Mouse (Mus musculus) kidney, embryonic 15.5 days (tissue): ENCODE data around the gene Sox6. TPM values are rescaled to one million over a fixed set of nuclear protein-coding genes. Genes with fewer than 3 reads are reported as not detected.

Experiments used
- ATAC-seq: fragments of 200-750 bp; cut with Nextera tagmentation; replicated peaks from 2 replicates; pipeline ENCODE4 v1.8.0; 2017; ENCODE audit warnings: moderate TSS enrichment; ENCODE audit not compliant: low FRiP score
- H3K27ac ChIP-seq: fragments of 300-500 bp; sonication (generic); 2 replicates; pipeline ENCODE4 v1.5.1; 2015; ENCODE audit warnings: mild to moderate bottlenecking, inconsistent platforms
- H3K27me3 ChIP-seq: fragments of 300-500 bp; sonication (generic); 2 replicates; pipeline ENCODE4 v1.6.1; 2015; ENCODE audit warnings: inconsistent platforms
- H3K36me3 ChIP-seq: fragments of 300-500 bp; sonication (generic); 2 replicates; pipeline ENCODE4 v1.6.1; 2015; ENCODE audit warnings: inconsistent platforms
- H3K4me1 ChIP-seq: fragments of 300-500 bp; sonication (generic); 2 replicates; pipeline ENCODE4 v1.6.1; 2015; ENCODE audit warnings: inconsistent platforms
- H3K4me2 ChIP-seq: fragments of 300-500 bp; sonication (generic); 2 replicates; pipeline ENCODE4 v1.6.1; 2015; ENCODE audit warnings: moderate library complexity, mild to moderate bottlenecking, inconsistent platforms
- H3K4me3 ChIP-seq: fragments of 300-500 bp; sonication (generic); replicated peaks from 2 replicates; pipeline ENCODE4 v1.5.1; 2015; ENCODE audit warnings: mild to moderate bottlenecking, inconsistent platforms
- H3K9ac ChIP-seq: fragments of 300-500 bp; sonication (generic); 2 replicates; pipeline ENCODE4 v1.6.1; 2015; ENCODE audit warnings: mild to moderate bottlenecking, inconsistent platforms
- H3K9me3 ChIP-seq: fragments of 300-500 bp; sonication (generic); replicated peaks from 2 replicates; pipeline ENCODE4 v1.6.1; 2016; ENCODE audit warnings: inconsistent platforms
- WGBS: fragments of 180-500 bp; shearing (Covaris S2); methylation state at CpG from one replicate; pipeline ENCODE4 v1.1.7; 2015; ENCODE audit warnings: mixed read lengths; 5-methylcytosine and 5-hydroxymethylcytosine counted together
- polyA plus RNA-seq: library from polyadenylated mRNA; unstranded; fragments of >200 nt; fragmentation: Nextera tagmentation; extraction: Ambion mirVana; gene quantifications from 2 replicates; pipeline ENCODE4 v1.2.1, GENCODE M21; 2015

Sox6 gene
- polyA plus RNA-seq, 1 experiment from 2014 or later: 20.2 TPM

DNA sequence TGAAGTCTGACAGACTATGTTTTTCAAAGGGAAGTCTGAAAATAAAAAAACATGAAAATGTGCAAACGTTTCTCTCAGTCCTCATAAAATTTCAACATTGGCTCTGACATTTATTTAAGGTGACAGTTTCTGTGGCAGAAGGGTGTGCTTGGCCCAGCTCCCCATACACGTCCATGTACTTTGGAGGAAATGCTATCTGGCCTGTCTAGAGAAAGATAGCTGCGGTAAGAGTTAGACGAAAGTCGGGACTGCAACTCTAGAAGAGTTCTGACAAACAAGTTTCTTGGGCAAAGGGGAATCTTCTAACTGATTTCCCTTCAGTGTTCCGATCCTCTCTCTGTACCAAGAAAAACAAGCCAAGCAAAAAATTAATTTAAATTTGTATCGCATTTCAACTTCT is 150.5 kb downstream of the Sox6 start:
- no peak for ATAC-seq
- no peaks in the 10 kb centered on the region for H3K4me1 ChIP-seq
- no peak overlapping the region for H3K4me2 ChIP-seq
- H3K36me3 ChIP-seq: no peaks in the 10 kb centered on the region
- H3K27ac ChIP-seq: no peak overlapping the region
- no peaks in the 10 kb centered on the region for H3K27me3 ChIP-seq
- H3K9me3 ChIP-seq: no peaks in the 10 kb centered on the region
- 68% methylated on average over 7 of the region's 7 CpGs for WGBS
- no peak overlapping the region for H3K4me3 ChIP-seq
- H3K9ac ChIP-seq: no peak overlapping the region

DNA sequence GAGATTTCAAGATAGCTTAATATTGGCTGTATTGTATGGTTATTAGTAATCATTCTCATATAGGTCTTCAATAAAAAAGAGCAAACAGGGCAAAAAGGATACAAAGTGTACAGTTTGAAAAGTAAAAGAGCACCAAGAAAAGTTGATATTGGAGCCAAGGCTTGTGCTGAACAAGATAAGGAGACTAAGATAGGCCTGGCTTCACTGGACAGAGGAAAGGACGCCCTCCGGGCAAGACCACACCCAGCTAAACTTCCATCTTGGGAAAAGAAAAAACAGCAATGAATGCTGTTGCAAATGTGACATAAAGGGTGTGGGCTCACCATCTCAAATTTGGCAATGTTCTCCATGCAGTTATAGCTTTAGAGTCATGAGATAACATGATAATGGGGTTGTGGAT is 165.7 kb downstream of the Sox6 start:
- Histone ChIP-seq H3K9ac (no peak overlapping the region), H3K4me1 (peaks cover 10% of the 10 kb centered on the region), H3K27ac (no peak overlapping the region), H3K27me3 (no peaks in the 10 kb centered on the region), H3K9me3 (no peaks in the 10 kb centered on the region), H3K4me3 (no peak overlapping the region), H3K4me2 (no peak overlapping the region), H3K36me3 (no peaks in the 10 kb centered on the region)
- WGBS: 88% methylated on average over 2 of the region's 2 CpGs
- ATAC-seq: no peak

DNA sequence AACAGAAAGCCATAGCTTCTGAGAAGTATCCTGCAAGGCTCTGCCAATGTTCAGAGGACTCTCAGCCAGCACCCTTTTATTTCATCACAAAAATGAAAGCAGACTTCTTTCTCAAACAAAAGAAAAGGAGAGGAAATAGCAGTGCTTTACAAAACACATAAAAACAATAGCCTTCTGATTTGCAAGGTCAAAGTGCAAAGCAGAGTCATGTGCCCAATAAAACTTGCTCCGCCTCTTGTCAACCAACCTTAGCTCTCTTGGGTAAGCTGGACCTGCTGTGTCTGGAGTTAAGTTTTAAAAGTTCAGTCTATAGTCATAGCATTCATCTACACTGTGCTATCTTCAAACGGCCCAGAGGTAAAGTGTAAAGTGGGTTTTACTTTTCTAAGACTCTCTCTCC is 170.1 kb downstream of the Sox6 start:
- no peak for ATAC-seq
- whole genome bisulfite sequencing: 64% methylated on average over 2 of the region's 2 CpGs

DNA sequence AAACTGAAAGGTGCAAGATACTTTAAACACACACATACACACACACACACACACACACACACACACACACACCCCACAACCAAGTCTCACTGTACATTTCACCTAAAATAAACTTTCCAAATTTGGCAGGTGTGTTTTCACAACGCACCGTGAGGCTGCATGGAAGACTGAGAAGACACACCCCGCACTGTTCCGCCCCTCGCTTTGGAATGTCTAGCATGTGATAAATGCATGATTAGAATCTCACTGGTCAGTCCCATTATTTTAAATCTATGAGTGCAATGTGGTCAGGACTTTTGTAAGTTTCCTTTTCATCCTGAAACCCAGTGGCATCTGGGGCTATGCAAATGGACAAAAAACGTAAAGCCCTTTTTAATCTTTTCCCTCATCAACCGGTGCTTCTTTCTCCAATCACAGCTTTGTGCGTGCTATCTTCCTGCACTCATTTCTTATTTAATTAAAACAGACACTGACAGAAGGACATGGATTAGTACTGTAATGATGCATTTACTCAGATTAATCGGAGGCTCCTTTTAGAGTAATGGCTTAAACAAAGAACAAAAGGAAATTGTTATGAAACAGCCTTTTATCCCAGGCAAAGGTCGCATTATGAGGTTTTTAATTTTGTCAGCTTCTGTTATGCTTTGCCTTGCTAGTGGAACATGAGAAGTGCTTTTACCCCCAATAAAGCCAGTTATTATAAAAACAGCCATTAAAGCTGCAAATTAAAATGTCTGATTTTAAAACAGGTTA is 170.9 kb downstream of the Sox6 start:
- Histone ChIP-seq H3K4me1 (peaks cover 36% of the 10 kb centered on the region), H3K27ac (0 out of 2 replicates have a peak overlapping the region, but pooled peaks have one; percentile 54), H3K9me3 (no peaks in the 10 kb centered on the region), H3K4me3 (no peak overlapping the region), H3K9ac (no peak overlapping the region), H3K36me3 (no peaks in the 10 kb centered on the region), H3K4me2 (no peak overlapping the region), H3K27me3 (no peaks in the 10 kb centered on the region)
- 39% methylated on average over 10 of the region's 10 CpGs for WGBS
- ATAC-seq: peak; percentile 64

More for the DNA sequence above, 170.1 kb downstream of the Sox6 start:
- no peak overlapping the region for H3K9ac ChIP-seq
- no peaks in the 10 kb centered on the region for H3K36me3 ChIP-seq
- no peak overlapping the region for H3K4me2 ChIP-seq
- H3K9me3 ChIP-seq: no peaks in the 10 kb centered on the region
- H3K27me3 ChIP-seq: no peaks in the 10 kb centered on the region
- H3K4me1 ChIP-seq: peaks cover 36% of the 10 kb centered on the region
- H3K27ac ChIP-seq: no peak overlapping the region
- H3K4me3 ChIP-seq: no peak overlapping the region

DNA sequence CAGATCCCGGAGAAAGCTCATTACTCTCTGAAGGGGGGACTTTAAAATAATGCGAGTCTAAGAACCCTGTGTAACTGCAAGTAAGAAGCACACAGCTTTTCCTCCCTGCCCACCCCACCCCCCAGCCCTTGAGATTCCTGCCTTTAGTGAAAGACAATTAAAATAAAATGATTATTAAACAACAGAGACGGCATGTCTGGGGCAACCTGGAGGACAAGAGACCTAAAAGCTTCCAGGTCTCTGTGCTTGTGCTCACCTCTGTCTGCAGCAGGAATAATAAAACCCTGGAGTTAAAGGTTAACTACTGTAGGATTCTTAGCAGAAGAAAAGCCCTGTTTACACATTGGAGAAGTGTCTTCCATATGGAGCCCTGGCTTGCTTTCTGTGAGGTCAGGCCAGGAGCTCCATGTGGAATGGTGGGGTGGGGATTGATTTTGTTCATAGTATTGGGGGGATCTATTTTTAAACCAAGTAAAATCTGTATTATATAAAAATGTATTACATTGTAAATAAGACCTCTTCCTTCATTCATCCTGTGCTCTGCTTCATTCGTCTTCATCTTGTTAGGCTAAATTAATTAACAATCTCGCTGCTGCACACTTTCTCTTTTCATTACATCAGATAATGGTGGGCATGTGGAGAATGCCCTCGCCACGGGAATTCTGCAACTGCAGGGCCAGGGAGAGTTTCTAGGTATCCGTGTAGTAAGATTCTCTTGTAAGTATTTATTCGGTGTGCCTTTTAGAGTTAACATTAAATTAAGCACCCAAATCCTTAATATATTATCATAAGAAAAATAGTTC is 171.7 kb downstream of the Sox6 start:
- peaks cover 36% of the 10 kb centered on the region for H3K4me1 ChIP-seq
- H3K4me2 ChIP-seq: no peak overlapping the region
- ATAC-seq: peak; percentile 40; the same call in 1 of the 2 replicates
- 42% methylated on average over 9 of the region's 9 CpGs for WGBS
- no peaks in the 10 kb centered on the region for H3K27me3 ChIP-seq
- H3K4me3 ChIP-seq: no peak overlapping the region
- no peaks in the 10 kb centered on the region for H3K9me3 ChIP-seq
- peak overlapping the region; percentile 54 for H3K27ac ChIP-seq
- no peak overlapping the region for H3K9ac ChIP-seq
- H3K36me3 ChIP-seq: no peaks in the 10 kb centered on the region

DNA sequence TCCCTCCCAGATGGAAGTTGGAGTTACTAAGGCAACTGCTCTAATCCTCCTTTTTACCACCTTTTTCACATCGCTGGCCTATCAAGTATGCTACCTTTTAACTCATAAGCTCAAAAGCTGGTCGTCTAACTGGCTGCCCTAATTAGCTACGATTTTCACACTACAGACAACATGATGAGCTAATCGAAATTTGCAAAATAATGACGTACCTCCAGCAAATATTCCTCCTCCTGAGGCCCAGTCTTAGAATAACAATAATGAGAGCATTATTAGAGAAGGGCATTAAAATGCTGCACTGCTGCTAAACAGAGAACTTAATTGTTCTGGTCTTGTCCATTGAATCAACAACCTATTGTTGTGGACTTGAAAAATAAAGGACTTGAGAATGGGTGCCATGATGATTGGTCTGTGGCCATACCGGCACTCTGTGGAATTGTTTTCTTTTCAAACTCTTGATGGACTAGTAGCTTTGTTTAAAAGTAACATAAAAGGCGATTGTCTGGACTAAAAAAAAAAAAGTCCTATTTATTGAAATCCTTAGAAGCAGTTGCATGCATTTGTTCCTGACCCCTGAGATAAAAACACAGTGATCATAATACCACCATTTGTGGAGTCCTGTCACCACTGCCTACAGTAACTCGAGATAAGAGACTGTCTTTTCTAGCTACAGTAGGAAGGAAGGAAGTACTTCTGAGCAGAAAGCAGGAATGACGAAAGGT is 172.5 kb downstream of the Sox6 start:
- Histone ChIP-seq H3K36me3 (no peaks in the 10 kb centered on the region), H3K4me2 (no peak overlapping the region), H3K4me3 (no peak overlapping the region), H3K9ac (no peak overlapping the region), H3K27ac (peak overlapping the region; percentile 54), H3K4me1 (peaks cover 36% of the 10 kb centered on the region), H3K27me3 (no peaks in the 10 kb centered on the region), H3K9me3 (no peaks in the 10 kb centered on the region)
- peak; percentile 40; the same call in 1 of the 2 replicates for ATAC-seq
- 43% methylated on average over 9 of the region's 9 CpGs for WGBS

DNA sequence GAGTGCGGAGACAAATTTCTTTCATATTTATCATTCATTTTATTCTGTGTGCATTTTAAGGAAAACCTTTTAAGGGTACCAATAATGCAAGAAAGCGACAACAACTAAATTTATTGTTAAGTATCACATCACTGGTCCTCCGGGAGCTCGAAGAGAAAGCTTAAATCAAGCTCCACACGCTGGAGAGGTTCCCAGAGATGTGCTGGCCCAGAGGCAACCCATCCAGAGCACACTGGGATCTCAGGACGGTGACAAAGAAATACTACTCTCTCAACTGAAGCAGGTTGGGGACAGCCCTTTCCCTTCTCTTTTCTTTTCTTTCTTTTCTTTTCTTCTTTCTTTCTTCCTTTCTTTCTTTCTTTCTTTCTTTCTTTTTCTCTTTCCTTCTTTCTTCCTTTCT is 173.4 kb downstream of the Sox6 start:
- ATAC-seq: no peak
- Histone ChIP-seq H3K27me3 (no peaks in the 10 kb centered on the region), H3K4me1 (peaks cover 41% of the 10 kb centered on the region), H3K9me3 (no peaks in the 10 kb centered on the region), H3K9ac (no peak overlapping the region), H3K27ac (no peak overlapping the region), H3K4me2 (no peak overlapping the region), H3K4me3 (no peak overlapping the region), H3K36me3 (no peaks in the 10 kb centered on the region)
- WGBS: 52% methylated on average over 6 of the region's 6 CpGs

DNA sequence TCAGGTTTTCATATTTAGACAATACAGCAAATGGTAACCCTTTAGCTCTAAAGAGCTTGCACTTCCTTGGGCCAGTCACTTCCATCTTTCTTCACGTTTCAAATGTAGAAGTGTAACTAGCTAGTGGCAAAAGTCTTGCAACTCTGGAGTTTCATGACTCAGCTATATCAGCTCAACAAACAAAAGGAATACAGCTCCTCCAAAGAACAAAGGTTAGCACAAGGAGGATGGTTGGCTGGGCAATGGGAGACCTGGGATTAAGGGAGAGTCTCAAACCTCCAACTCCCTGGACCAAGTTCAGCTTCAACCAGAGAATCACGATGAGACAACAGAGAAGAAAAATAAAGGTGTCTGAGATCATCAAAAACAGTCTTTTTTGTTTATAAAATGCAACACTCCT is 174.2 kb downstream of the Sox6 start:
- H3K4me3 ChIP-seq: no peak overlapping the region
- 54% methylated on average over 2 of the region's 2 CpGs for WGBS
- no peak for ATAC-seq
- H3K27me3 ChIP-seq: no peaks in the 10 kb centered on the region
- no peak overlapping the region for H3K27ac ChIP-seq
- no peak overlapping the region for H3K4me2 ChIP-seq
- H3K9ac ChIP-seq: no peak overlapping the region
- peaks cover 43% of the 10 kb centered on the region for H3K4me1 ChIP-seq
- H3K9me3 ChIP-seq: no peaks in the 10 kb centered on the region
- H3K36me3 ChIP-seq: no peaks in the 10 kb centered on the region

DNA sequence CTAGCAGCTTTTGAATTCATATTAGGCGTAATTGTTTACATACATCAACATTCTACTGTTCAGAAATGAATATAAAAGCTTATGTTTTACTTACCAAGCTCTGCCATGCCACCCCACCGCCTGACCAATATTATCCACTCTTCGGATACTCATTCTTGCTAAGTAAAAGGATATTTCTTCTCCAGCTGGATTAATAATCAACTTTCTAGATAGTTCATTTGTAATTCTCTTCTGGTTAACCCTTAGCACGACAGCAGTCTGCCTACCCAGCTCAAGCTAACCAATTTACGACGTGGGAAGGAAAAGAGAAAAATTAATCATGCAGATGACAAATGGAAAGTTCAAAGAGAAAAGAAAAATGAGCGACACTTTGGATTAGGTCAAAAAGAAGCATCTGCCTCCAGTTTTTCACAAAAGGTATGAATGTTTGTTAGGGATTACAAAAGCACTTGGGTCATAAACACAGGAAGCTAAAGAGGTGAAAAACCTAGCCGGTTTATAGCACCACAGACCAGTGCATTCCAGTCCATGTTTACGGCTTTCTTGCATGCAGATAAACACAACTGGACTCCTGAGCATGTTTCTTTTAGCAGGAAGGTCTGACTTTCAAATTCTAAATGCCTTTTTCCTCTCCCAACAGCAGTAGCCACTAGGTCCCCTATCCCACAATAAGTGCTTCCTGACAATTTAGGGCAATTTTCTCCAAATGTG is 178.8 kb downstream of the Sox6 start:
- Histone ChIP-seq H3K9ac (no peak overlapping the region), H3K27me3 (no peaks in the 10 kb centered on the region), H3K4me2 (peak overlapping the region; percentile 36; the same call in 1 of the 2 replicates), H3K36me3 (no peaks in the 10 kb centered on the region), H3K27ac (peak overlapping the region; percentile 72), H3K9me3 (no peaks in the 10 kb centered on the region), H3K4me3 (peak overlapping the region; percentile 24), H3K4me1 (peaks cover 7% of the 10 kb centered on the region; the same call in 1 of the 2 replicates)
- no peak for ATAC-seq
- 44% methylated on average over 9 of the region's 9 CpGs for WGBS

DNA sequence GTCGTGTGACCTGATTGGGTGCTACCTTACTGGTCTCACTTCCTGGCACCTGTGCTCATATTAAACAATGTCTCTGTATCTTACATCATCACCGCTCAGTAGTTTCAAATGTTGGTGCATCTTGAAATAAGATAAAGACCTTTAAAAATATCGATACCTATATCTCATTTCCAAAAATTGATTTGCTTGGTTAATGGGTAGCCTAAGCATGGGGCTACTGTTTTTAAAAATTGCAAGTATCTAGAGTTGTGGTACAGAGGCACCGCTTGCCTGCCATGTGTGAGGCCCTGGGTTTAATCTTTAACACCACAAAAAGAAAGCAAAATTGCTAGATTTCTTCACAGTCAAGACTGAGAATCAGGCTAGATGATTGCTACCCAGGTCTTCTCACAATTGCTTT is 187.5 kb downstream of the Sox6 start:
- Histone ChIP-seq H3K27me3 (no peaks in the 10 kb centered on the region), H3K4me3 (no peak overlapping the region), H3K9ac (no peak overlapping the region), H3K4me1 (no peaks in the 10 kb centered on the region), H3K27ac (no peak overlapping the region), H3K36me3 (no peaks in the 10 kb centered on the region), H3K4me2 (no peak overlapping the region), H3K9me3 (no peaks in the 10 kb centered on the region)
- whole genome bisulfite sequencing: 80% methylated on average over 4 of the region's 4 CpGs
- no peak for ATAC-seq

DNA sequence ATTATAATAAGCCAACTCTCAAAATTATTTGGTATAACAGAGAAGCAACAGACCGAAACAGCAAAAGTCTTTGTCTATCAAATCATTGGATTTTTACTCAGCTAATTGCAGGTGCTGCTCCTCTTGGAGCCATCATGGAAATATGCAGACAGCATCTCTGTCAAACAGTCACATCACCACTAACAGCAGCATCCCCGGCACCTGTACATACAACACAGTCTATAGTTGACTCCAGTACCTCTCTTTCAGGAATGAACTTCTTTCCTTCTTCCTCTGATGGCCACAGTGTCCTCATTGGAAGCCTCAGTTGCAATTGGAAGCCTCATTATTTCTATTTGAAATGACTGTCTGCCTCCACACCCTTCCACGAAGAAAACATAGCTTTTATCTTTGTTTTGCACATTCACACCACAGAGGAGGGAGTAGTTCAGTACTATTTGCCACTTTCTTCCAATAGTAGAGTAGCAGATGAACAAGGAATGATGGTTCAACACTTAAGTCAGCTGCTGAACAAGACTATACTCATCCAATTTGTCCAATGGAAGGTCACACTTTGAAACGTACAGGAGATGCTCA is 192.7 kb downstream of the Sox6 start:
- no peak for ATAC-seq

More for the DNA sequence above, 192.7 kb downstream of the Sox6 start:
- Histone ChIP-seq H3K27me3 (no peaks in the 10 kb centered on the region), H3K9ac (no peak overlapping the region), H3K4me3 (no peak overlapping the region), H3K9me3 (no peaks in the 10 kb centered on the region), H3K27ac (no peak overlapping the region), H3K4me2 (no peak overlapping the region), H3K36me3 (no peaks in the 10 kb centered on the region), H3K4me1 (no peaks in the 10 kb centered on the region)
- whole genome bisulfite sequencing: 89% methylated on average over 4 of the region's 4 CpGs
